Mouse (Mus musculus): ENCODE measurements around the gene Gpr173.
A peak's percentile ranks its signal among the peaks of the same experiment; 100 is the strongest.
"Not testable (repeated sequence)": the region's sequence is repeated elsewhere in the genome, so short reads cannot be mapped to it uniquely, and the experiment has no call there.

The Gpr173 gene

DNA sequence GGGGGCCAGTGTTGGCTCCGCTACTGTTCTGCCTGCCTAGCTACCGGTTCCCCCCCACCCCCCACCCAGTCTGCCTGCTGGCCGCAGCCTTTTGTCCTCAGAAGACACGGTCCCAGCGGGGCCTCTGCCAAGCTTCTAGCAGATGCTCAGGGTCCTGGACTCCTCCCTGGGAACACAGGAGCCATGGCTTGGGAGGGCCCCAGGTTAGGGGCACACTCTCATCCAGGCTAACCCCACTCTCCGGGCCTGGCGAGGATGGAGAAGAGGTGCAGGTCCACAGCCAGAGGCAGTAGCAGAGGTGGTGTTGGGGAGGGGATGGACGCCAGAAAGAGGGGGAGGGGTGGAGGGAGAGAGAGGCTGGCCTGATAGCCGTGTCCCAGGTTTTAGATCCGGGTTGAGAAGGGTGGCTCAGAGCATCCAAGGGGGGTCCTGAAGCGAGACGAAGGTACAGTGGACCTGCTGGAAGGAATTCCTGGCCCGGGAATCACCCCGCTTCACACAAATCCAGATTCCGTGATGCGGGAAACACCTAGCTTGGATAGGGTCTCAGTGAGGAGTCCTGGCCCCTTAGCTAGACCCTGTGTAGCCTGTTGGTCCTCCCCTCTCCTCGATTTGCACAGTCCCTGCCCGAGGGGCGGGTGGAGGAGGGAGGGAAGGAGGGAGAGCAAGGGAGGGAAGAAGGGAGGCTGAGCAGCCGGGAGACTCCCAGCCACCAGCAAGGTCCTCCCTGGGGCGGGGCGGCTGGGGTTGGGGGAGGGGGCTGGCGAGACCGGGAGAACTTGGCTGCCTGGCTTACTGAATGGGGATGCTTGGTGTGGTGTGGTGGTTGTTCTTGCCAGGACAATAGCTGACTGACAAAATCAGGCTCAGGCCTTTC, at the start of gene Gpr173:
TSS of gene Gpr173 (minus strand) at position 308 of the 877 bp plus-strand sequence.
- peak; percentile 5 for DNase-seq (ENCODE audit: extremely low spot score, low read depth, low spot score)

GRCm38 (mm10) chrX:152403251-152403650, 34.7 kb upstream of the Gpr173 start:
- DNase-seq (ENCODE audit: extremely low spot score, low read depth, low spot score), result no peak

DNA sequence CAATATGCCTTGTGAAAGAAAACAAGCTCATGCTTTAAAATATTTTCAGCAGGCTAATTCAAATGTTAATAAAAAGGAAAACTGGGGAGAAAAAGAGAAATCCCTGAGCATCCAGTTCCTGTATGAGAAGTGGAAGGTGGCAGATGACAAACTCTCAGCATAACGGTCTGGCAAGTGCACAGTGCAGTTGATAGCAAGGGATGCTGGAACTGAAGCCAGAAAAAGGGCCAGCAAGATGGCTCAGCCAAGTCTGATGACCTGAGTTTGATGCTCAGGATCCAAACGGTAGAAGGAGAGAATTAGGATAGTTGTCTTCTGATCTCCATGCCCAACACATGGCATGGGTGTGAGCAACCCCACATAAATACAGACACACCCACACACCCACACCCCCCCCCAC, 31.6 kb upstream of the Gpr173 start:
- no peak for DNase-seq (ENCODE audit: extremely low spot score, low read depth, low spot score)

DNA sequence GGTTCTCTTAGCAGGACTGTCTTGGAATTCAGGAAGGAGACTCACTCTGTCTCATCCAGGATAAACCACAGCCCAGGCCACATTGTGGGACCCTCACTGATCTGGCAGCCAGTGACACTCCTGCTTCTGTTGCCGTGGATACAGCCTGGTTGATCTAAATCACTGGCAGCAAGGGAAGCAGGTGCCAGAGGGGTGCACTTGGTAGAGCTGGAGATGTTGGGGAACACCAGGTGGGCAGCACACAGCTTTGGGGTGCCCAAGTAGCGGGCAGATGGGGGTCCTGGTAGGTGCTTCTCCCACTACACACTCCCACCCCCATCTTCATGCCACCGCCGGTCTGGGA, 479 bp downstream of the Gpr173 start:
- no peak for DNase-seq (ENCODE audit: extremely low spot score, low read depth, low spot score)

DNA sequence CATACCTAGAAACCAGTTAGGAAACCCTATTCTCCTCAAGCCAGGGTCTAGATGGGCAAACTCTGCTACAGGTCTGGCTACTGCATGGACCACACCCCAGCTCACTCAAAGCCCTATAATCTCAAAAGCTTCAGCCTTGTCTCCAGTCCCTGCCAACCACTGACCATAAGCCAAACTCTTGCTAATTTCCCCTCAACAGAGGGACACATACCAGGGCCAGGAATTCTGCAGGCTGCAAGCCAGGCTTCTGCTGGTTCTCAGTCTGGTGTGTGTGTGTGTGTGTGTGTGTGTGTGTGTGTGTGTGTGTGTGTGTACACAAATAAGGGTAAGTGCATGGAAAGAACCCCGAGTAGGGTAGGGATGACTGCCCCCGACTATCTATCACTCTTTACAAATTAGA, 2.1 kb downstream of the Gpr173 start:
- DNase-seq (ENCODE audit: extremely low spot score, low read depth, low spot score), result no peak

GRCm38 (mm10) chrX:152352553-152353153, 15.9 kb downstream of the Gpr173 start:
- DNase-seq (ENCODE audit: extremely low spot score, low read depth, low spot score), result peak; percentile 44

- no peak for DNase-seq (ENCODE audit: extremely low spot score, low read depth, low spot score)
Measured at GRCm38 (mm10) chrX:152347041-152347440, 21.5 kb downstream of the Gpr173 start.

GRCm38 (mm10) chrX:152346587-152346986, 21.9 kb downstream of the Gpr173 start:
- no peak for DNase-seq (ENCODE audit: extremely low spot score, low read depth, low spot score)

DNA sequence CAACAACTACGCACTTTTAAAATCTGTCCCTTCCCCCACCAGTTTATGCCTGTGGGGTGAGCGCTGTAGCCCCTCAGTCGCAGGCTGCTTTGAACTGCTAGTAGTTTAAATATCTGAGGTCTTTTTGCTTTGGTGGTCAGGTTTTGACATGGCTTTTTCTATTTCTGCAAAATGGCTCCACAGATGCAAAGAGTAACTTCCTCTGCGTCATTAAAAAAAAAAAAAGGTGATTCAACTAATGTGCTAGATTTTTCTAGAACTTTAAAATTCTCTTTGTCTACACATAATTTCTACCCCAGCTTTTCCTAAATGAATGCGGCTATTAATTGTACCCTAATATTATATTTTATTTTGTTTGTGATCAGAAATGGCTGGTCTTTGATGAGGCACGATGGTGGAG, 25.6 kb downstream of the Gpr173 start:
- DNase-seq (ENCODE audit: extremely low spot score, low read depth, low spot score), result no peak

DNA sequence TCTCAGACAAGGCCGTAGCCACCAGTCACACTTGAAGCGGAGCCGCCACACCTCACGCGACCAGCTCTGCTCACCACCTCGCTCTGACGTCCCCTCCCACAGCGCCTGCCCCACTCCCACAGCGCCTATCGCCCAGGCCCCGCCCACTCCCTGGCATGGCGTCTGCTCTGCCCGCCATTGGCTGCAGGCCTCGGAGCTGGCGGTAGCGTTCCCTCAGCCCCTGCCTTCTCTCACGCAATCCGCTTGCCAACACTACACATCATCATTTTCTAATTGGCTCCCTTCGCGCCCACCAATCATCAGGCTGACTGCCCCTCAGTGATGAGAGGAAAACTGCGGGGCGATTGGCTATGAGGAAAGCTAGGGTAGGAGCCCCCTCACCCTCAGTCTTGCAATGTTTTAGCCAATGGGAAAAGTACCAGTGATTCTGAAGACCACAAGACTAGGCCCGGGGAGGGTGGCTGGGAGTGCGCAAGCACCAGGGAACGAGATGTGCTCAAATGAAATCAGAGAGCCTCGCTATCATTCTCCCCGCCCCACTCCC, 26.1 kb downstream of the Gpr173 start, which contains the start of gene Tspyl2:
TSS of gene Tspyl2 (minus strand) at position 68 of the 544 bp plus-strand sequence.
- peak; percentile 63 for DNase-seq (ENCODE audit: extremely low spot score, low read depth, low spot score)

DNA sequence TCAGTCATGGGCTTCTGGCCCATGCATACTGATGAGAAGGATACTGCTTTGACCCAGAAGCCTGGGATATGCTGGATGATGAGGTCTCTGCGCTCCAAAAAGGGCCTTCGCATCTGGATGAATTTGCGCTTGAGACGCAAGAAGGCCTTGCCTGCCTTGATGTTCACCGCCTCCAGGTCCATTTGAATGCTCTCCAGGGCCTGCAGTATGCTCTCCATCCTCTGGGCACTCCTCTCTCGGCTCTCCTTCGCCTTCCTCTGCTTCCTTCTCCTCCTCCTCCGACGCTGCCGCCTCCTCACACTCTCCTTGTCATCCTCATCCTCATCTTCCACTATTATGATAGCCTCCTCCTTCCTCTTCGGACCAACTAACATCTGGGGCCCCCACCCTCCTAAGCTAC, 27.0 kb downstream of the Gpr173 start:
- DNase-seq (ENCODE audit: extremely low spot score, low read depth, low spot score), result no peak

DNA sequence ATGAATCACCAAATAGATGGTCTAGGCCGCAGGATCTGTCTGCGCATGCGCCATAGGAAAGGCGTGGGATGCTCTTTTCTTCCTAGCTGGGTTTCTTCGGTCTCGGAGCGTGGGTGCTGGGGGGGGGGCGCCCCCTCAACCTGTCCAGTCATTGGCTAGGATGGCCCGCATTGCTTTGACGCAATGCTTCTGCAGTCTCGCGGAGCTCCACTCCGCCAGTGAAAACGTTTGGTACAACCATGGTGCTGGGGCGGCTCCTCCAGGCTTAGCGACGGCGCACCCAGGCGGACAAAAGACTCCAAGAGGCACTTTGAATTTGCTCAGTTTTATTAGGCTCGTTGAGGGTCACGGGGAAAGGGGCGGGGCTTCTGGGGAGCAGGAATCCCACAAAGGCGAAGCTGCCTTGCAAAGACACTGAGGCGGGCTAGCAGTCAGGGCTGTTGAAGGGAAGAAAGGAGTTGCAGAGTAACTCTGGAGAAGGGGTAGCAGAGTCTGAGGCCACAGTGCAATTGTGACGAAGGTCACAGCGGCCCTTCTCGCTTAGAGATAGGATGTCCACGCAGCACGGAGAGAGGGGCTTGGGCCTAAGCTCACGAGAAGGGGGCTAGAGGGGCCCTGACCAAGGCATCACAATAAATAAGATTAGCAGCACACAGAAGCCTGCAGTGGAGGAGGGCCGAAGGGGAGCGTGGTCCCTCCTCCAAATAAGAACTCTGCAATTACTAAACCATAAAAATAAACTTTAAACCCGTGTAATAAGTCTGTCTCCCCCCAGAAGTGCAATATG, 31.8 kb downstream of the Gpr173 start:
- peak; percentile 46 for DNase-seq (ENCODE audit: extremely low spot score, low read depth, low spot score)

GRCm38 (mm10) chrX:152336123-152336522, 32.4 kb downstream of the Gpr173 start:
- not testable (repeated sequence) for DNase-seq (ENCODE audit: extremely low spot score, low read depth, low spot score)

- not testable (repeated sequence) for DNase-seq (ENCODE audit: extremely low spot score, low read depth, low spot score)
Measured at GRCm38 (mm10) chrX:152329400-152329799, 39.1 kb downstream of the Gpr173 start.

DNA sequence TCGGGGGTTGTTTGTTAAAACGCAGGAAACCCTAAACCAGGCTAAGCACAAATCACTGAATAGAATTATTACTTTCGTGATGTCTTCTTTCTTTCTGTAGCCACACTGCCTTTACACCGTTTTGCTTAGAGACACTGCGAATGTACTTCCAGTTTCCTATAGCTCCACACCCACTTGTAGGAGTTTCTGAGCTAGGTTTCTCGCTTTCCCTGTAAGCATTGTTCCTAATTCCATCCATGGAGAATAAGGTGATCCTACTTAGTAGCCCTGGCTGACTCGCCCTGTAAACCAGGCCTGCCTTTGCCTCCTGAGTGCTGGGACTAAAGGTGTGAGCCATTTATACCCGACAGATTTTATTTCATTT, 40.8 kb downstream of the Gpr173 start:
- DNase-seq (ENCODE audit: extremely low spot score, low read depth, low spot score), result no peak

DNA sequence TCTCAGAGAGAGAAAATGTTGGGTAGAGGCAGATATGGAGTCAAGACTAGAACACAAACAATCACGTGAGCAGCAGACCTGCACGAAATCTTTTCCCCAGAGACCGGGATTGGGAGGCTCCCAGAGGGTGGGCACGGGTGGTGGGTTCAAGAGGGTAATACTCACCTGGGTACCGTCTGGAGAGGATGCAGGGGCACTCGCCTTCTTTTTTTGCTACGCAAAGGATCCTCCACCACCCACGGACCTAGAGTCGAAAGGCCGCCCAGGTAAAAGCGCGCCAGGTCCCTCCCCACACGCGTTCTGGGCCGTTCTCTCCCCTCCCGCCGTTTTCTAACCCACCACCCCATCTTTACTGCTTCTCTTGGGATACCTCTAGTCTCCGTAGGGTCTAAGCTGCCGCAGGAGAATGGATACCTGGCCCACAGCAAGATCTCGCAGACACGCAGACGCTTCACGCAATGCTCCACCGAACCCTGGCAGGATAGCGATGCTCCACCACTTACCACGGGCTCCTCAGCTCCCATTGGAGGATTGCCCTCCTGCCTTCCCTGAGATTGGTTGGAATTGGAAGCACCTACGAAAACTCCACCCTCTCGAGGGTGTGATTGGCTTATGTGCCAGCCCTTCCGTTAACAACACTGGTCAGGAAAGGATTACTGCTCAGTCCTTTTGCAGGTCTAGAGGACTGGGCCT, 41.4 kb downstream of the Gpr173 start, which contains the start of gene Kantr:
TSS of gene Kantr (minus strand) at position 500 of the 693 bp plus-strand sequence.
- peak; percentile 70 for DNase-seq (ENCODE audit: extremely low spot score, low read depth, low spot score)

DNA sequence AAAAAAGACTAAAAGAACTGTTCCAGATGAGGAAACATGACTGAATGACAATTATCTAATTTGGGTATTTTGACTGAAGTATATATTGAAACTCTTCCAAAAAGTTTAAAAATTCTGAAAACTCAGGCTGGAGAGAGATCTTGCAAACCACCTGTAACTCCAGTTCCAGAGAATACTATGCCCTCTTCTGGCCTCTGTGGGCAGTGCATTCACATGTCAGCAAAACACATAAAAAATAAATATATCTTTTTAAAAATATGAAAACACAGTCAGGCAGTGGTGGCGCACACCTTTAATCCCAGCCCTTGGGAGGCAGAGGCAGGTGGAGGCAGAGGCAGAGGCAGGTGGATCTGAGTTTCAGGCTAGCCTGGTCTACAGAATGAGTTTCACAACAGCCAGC, 44.9 kb downstream of the Gpr173 start:
- DNase-seq (ENCODE audit: extremely low spot score, low read depth, low spot score), result no peak

GRCm38 (mm10) chrX:152322776-152323175, 45.7 kb downstream of the Gpr173 start:
- DNase-seq (ENCODE audit: extremely low spot score, low read depth, low spot score), result no peak

DNA sequence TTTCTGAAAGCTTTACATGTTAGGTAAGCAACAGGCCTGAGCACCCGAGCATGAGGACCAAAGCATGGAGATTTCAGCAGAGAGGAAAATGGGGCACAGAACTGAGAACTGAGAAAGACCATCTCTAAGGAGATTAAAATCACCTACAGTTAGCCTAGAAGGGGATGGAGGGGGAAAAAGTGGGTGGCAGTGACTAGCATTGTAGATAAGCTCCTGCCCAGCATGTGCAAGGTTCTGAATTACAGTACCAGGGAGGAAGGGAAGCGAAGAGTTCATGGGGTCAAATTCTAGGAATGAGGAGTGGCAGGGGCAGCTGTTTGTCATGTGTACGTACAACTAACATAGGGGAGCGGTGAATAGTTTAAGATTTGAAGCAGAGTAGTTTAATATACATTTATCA, 48.0 kb downstream of the Gpr173 start:
- no peak for DNase-seq (ENCODE audit: extremely low spot score, low read depth, low spot score)

DNA sequence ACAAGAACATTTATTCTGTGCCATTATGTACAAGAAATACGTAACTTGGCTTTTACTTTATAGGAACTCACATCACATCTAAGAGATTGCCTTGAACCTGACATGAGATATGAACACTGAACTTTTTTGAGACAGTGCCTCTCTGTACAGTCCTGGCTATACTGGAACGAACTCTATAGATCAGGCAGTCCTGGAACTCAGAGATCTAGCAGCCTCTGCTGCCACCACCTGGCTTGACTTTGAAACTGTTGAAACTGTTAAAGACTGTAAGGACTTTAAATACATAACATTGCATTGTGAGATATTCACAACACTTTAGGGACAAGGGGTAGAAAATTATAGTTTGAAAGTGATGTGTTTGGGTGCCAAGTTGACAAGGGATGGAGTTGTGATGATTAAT, 60.6 kb downstream of the Gpr173 start:
- DNase-seq (ENCODE audit: extremely low spot score, low read depth, low spot score), result no peak

DNA sequence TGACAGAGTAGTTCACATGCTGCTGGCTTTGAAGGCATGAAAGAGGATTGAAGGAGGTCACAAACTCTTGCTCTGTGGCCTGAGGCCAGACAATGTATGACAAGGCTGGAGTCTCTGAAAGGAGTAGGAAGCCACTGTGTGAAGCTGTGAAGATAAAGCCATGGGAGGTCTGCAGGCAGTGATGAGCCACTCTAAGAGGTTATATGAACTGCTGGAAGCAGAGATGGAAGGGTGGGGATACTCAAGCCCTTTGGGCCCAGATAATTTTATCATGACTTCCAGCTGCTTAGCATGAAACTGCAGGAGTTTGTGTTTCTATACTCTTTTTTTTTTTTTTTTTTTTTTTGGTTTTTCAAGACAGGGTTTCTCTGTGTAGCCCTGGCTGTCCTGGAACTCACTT, 61.1 kb downstream of the Gpr173 start:
- no peak for DNase-seq (ENCODE audit: extremely low spot score, low read depth, low spot score)

All from hindlimb bud, embryonic 11.5 days (tissue).